Mouse (Mus musculus) stomach, postnatal 0 days (tissue): ENCODE measurements around the gene Sugp1.

Experiments
- CTCF ChIP-seq: IDR thresholded peaks from 2 replicates; pipeline ENCODE4 v1.5.1; 2016; ENCODE audit warnings: antibody characterized with exemption, low read depth, mild to moderate bottlenecking, moderate library complexity
- EP300 ChIP-seq: optimal IDR thresholded peaks from 2 replicates; pipeline ENCODE3; 2016; ENCODE audit warnings: antibody characterized with exemption

DNA sequence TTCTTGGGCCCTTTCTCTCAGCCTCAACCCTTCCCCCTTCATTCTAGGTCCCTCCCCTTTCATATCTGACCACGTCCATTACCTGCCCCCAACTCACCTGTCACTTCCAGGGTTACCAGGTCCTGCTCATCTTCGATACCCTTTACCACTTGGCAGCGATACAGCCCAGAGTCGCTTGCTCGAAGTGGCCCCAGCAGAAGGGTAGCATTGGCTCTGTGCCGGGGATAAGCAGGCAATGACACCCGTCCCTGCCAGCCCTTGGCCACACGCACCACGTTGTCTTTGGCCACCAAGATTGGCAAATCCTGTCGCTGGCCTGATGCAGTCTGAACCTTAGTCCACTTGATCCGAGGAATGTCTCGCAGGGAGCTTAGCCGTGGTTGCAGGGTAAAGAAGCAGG is 72.3 kb downstream of the Sugp1 start:
- TF ChIP-seq CTCF, result no peak
- no peak for TF ChIP-seq EP300
